Mouse (Mus musculus): ENCODE measurements around the gene Prss16. TPM values are rescaled to one million over a fixed set of nuclear protein-coding genes. Genes with fewer than 3 reads are reported as not detected.
A peak's percentile ranks its signal among the peaks of the same experiment; 100 is the strongest.

The Prss16 gene
- total RNA-seq, 2 experiments from 2014 or later: not detected

DNA sequence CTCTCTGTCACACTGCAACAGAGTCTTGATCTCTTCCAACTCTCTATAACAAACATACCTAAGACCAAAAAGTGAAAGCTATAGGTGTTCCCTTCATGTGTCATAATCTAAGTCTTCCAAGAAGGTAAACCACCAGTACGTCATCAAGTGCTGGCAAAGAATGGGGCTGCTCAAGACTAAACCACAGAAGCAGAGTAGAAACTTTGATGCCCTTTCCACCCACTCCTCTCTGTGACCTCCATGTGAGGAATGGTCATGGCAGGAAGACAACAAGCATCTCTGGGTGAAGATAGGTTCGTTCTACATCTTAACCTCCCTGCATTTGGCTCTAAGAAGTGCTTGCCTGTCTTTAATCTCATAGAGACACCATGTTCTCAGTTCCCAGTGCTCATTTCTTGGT, 25.1 kb downstream of the Prss16 start:
- intact Hi-C loops (cut with DNase I): no loop called here
- DNase-seq: no peak

DNA sequence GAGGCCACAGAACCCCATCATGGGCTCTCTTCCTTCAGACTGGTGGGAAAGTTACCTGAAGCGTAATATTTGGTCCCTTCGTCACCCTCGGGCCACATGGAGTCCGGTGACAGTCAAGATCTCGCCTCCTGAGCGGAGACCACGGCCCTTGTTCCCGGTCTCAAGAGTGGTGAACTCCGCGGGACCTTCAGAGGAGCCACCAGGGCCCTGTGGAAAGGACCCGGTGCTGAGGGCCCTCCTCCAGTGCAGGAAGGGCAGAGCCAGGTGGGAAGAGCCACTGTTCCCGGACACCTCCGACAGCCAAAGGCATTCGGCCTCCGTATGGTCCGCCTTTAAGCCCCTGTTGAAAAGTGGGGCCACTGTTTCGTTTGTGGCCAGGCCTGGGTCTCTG, 27.7 kb downstream of the Prss16 start:
- no peak for DNase-seq
- intact Hi-C loops (cut with DNase I): no loop called here

DNA sequence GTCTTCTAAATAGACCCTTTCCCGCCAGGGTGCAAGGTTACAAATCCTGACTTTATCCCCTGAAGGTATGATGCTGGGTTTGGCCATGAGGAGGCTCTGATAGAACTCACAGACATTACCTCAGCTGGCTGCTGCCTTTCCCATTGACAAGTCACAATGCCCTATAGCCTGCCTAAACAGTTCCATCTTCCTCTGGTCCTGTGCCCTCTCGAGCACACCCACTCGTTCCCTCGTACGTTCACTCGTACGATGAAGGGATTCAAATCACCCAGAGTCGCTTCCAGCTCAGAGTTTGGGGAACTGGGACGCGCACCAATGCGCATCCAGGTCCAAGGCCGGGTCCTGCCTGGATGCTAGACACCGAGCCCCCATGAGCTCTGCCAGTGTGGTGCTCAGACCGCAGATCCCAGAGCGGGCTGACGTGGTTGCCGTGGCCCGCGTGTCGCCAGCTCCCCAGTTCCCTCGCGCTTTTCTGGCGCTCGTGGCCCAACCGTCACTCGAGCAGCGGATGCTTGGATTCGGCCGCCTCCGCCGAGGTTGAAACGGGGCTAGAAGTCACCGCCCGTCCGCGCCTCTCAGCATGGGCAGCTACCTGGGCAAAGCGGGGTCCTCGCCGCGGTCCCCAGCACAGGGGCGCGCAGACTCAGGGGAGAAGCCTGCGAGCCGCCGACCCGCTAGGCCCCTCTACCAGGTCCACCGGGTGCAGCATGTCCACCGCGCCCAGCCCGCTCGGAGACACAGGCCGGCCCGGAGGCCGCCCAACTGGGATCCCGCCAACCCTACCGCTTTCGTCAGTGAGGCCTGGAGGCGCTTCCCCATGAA, 28.4 kb downstream of the Prss16 start, which contains the start of gene Pom121l2:
Gene Pom121l2 (plus strand): TSS at position 214 of the 822 bp plus-strand sequence.
- intact Hi-C loops (cut with DNase I): no loop called here
- DNase-seq: peak; percentile 60 to 65

DNA sequence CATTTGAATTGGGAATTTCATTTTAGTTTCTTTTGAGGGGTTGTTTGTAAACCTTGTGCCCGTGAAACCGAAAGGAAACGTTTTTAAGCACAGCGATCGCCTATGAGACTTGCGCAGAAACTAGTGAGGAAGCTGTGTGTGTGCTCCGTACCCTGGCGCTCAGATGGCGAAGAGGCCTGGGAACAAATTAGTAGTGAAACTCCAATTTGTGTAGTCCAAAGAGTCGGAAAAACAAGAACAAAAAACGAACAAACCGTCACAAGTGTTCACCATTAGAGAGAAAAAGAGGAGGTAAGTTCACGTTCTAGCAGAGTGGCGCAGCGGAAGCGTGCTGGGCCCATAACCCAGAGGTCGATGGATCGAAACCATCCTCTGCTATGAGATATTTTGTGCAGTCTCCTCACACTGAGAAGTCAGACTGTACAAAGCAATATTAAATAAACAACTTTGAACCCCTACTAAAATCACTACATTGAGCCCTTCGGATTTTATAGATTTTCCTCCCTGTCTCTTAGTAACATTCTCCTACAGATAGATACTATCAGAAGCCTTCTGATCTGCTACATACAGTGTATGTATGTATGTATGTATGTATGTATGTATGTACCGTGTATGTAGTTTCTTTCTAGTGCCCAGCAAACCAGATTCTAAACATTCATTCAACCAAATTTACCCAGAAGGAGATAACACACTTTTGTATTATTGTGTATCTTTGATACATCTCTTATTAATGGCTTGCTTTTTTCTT, 34.6 kb downstream of the Prss16 start:
- intact Hi-C loops (cut with DNase I): loop anchor here (1.0 to 2.0 kb wide), 5 partner anchors 20 to 56 kb away; no protein-coding TSS in a partner anchor
- peak; percentile 80 to 81 for DNase-seq

DNA sequence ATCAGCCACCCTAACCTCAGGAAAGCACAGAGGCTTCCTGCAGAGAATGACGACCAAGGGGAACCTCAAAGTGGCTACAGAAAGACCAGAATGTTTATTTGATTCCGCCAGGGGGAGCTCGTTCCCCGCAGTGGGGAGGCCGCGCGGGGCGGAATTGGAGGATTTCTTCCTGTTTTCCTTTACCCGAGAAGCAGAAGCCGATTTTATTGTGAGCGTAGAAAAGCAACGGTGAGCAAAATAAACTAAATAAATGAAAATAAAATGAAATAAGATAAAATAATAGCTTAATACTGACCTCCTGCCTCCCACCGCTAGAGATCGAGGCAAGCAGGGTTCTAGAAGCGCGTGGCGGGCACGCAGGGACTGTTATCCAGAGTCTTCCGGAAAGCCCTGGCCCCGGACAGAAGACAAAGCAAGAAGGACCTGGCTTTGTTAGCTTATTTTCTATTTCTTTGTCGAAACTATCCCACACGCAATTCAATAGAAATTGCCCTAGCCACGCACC, 35.3 kb downstream of the Prss16 start:
- intact Hi-C loops (cut with DNase I): loop anchor here (1.0 to 2.0 kb wide), 4 partner anchors 21 to 55 kb away; no protein-coding TSS in a partner anchor
- DNase-seq: peak; percentile 92 to 94

DNA sequence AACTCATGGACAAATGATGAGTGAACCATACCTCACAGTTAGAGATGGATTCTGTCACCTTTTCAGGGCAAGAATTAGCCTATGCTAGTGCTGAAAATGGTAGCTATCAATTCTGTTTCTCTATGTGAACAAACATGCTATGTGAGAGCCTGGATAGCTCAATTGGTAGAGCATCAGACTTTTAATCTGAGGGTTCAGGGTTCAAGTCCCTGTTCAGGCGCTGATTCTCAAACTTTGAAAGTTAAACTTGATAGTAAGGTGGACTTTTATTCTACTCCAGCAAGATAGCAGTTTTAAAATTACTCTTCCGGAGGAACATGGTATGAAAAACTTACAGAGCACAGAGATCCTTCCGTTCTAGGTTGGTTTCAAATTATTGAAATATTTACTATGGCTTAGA, 37.9 kb downstream of the Prss16 start:
- intact Hi-C loops (cut with DNase I): no loop called here
- DNase-seq: no peak

DNA sequence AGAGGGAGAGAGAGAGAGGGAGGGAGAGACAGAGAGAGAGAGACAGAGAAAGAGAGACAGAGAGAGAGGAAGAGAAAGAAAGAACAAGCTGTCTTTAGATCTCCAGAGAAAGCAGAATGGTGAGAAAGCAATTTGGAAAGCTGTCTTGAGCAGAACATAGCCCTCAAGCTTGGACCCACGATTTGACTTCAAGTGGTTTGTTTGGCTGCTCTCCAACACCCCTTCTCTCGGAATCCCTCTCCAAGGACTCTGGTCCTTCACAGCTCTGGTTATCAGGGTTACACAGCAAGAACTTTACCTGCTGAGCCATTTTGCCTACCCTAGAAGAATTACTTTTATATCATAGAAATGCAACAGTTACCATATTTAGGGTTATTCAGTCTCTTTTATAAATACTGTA, 39.7 kb downstream of the Prss16 start:
- intact Hi-C loops (cut with DNase I): no loop called here
- DNase-seq: no peak

DNA sequence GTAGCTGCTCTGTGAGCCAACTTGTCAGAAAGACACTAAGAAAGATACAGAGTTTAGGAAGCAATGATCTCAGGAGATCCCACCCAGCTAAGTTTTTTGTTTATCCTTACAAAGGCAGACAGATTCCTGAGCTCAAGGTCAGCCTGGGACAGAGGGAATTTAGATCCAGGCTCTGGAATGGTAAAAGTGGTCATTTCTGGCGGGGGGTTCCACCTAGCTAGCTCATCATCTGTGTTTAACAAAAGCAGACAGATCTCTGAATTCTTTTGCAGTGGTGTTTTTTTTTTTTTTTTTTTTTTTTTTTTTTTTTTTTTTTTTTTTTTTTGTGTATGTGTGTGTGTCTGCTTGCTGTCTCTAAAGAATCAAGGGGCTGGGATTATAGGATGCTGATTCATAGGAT, 40.3 kb downstream of the Prss16 start:
- no peak for DNase-seq
- intact Hi-C loops (cut with DNase I): no loop called here

Small RNAs within 50 kb of the gene (microRNA-seq; reads per million reads assigned to microRNA genes)
- 0 reads per million in 2 experiments for gene Gm44390 (ENCODE audit: borderline number of aligned reads in 2 of 2)
- gene Gm44486 (ENCODE audit: borderline number of aligned reads in 2 of 2): 0 reads per million in 2 experiments

Other genes starting within 250 kb of the Prss16 start
- gene Hist1h1b, start 229.1 kb downstream of the Prss16 start, total RNA-seq (2021): 10 to 100 TPM in 1 of 2 experiments, 1 to 10 TPM in 1; 9.8 to 10.6 TPM
- gene Hist1h3i, start 226.4 kb downstream of the Prss16 start, total RNA-seq (2021): 10 to 100 TPM; 22.6 to 23.7 TPM
- gene Hist1h2an, start 222.5 kb downstream of the Prss16 start, total RNA-seq (2021): 1 to 10 TPM; 1.0 to 2.1 TPM
- gene Hist1h2bp, start 222.3 kb downstream of the Prss16 start, total RNA-seq (2021): 1 to 10 TPM; 5.4 to 5.7 TPM
- 10 to 100 TPM; 35.1 to 36.5 TPM for gene Hist1h2bq, start 199.5 kb downstream of the Prss16 start, total RNA-seq (2021)
- not detected for gene Hist1h2ao, start 199.3 kb downstream of the Prss16 start, total RNA-seq (2021)
- 10 to 100 TPM; 61.3 to 84.6 TPM for gene Hist1h4m, start 198.0 kb downstream of the Prss16 start, total RNA-seq (2021)
- 1 to 10 TPM; 4.7 to 7.4 TPM for gene Hist1h4n, start 177.5 kb downstream of the Prss16 start, total RNA-seq (2021)
- gene Hist1h2ap, start 176.2 kb downstream of the Prss16 start, total RNA-seq (2021): 10 to 100 TPM; 27.2 to 33.8 TPM
- gene Hist1h2br, start 176.0 kb downstream of the Prss16 start, total RNA-seq (2021): 10 to 100 TPM; 35.2 to 36.8 TPM
- under 1 TPM; 0.97 to 0.98 TPM for gene Zfp184, start 64.6 kb downstream of the Prss16 start, total RNA-seq (2021)
- gene Pom121l2, start 28.5 kb downstream of the Prss16 start, total RNA-seq (2021): not detected
- gene Hist1h2ah, start 25.8 kb upstream of the Prss16 start, total RNA-seq (2021): 10 to 100 TPM in 1 of 2 experiments, 1 to 10 TPM in 1; 2.3 to 12.5 TPM
- gene Hist1h2bk, start 26.1 kb upstream of the Prss16 start, total RNA-seq (2021): 10 to 100 TPM; 23.3 to 28.1 TPM
- gene Hist1h4i, start 31.6 kb upstream of the Prss16 start, total RNA-seq (2021): 10 to 100 TPM; 15.8 to 18.6 TPM
- gene Hist1h2ag, start 33.2 kb upstream of the Prss16 start, total RNA-seq (2021): 10 to 100 TPM; 10.3 to 10.5 TPM
- 1 to 10 TPM; 7.2 to 9.7 TPM for gene Hist1h2bj, start 33.5 kb upstream of the Prss16 start, total RNA-seq (2021)
- not detected for gene Vmn1r188, start 74.7 kb upstream of the Prss16 start, total RNA-seq (2021)
- gene Vmn1r189, start 96.1 kb upstream of the Prss16 start, total RNA-seq (2021): not detected
- not detected for gene Vmn1r191, start 174.2 kb upstream of the Prss16 start, total RNA-seq (2021)
- gene Vmn1r192, start 181.4 kb upstream of the Prss16 start, total RNA-seq (2021): not detected
- not detected for gene Vmn1r193, start 213.4 kb upstream of the Prss16 start, total RNA-seq (2021)
- gene Vmn1r194, start 234.5 kb upstream of the Prss16 start, total RNA-seq (2021): not detected

Data from heart, postnatal 36 days (tissue).